Mouse (Mus musculus) lung, adult 2 months (tissue): ENCODE measurements around the gene Golga7b. TPM values are rescaled to one million over a fixed set of nuclear protein-coding genes. Genes with fewer than 3 reads are reported as not detected.

Experiments used
- DNase-seq: peaks from one replicate; pipeline ENCODE4 v3.0.0; 2022
- H3K4me1 ChIP-seq: fragments of 200-500 bp; 2 replicates; pipeline ENCODE4 v1.6.1; 2011; ENCODE audit warnings: low read length; ENCODE audit not compliant: control insufficient read depth, insufficient read depth
- H3K4me3 ChIP-seq: fragments of 200-500 bp; replicated peaks from 2 replicates; pipeline ENCODE3; 2011; ENCODE audit warnings: low read depth, mild to moderate bottlenecking, control low read depth, low read length; ENCODE audit errors: extremely low read depth
- CTCF ChIP-seq: fragments of 200-500 bp; IDR thresholded peaks from 2 replicates; pipeline ENCODE4 v1.5.1; 2011; ENCODE audit warnings: mild to moderate bottlenecking, low read length, control low read depth; ENCODE audit not compliant: insufficient read depth
- POLR2A ChIP-seq: fragments of 200-500 bp; IDR thresholded peaks from 2 replicates; pipeline ENCODE4 v1.6.1; 2011; ENCODE audit warnings: low read depth, mild to moderate bottlenecking, control low read depth, low read length, borderline replicate concordance; ENCODE audit errors: extremely low read depth
- WGBS: fragments of 180-500 bp; shearing (Covaris S2); methylation state at CpG from one replicate; pipeline ENCODE4 v1.1.7; 2018; 5-methylcytosine and 5-hydroxymethylcytosine counted together
- polyA plus RNA-seq: library from polyadenylated mRNA; depleted of rRNA; stranded (reverse); fragments of >200 nt; gene quantifications from 2 replicates; pipeline ENCODE4 v1.2.3, GENCODE M21; 2012

Golga7b gene
- polyA plus RNA-seq, 1 experiment: 0.30 TPM

GRCm38 (mm10) chr19:42246626-42247025, 748 bp upstream of the Golga7b start:
- TF ChIP-seq CTCF: no peak
- TF ChIP-seq POLR2A: no peak
- 50% methylated on average over 5 of the region's 5 CpGs for WGBS
- Histone ChIP-seq H3K4me3 (no peak overlapping the region), H3K4me1 (no peaks in the 10 kb centered on the region)
- no peak for DNase-seq

DNA sequence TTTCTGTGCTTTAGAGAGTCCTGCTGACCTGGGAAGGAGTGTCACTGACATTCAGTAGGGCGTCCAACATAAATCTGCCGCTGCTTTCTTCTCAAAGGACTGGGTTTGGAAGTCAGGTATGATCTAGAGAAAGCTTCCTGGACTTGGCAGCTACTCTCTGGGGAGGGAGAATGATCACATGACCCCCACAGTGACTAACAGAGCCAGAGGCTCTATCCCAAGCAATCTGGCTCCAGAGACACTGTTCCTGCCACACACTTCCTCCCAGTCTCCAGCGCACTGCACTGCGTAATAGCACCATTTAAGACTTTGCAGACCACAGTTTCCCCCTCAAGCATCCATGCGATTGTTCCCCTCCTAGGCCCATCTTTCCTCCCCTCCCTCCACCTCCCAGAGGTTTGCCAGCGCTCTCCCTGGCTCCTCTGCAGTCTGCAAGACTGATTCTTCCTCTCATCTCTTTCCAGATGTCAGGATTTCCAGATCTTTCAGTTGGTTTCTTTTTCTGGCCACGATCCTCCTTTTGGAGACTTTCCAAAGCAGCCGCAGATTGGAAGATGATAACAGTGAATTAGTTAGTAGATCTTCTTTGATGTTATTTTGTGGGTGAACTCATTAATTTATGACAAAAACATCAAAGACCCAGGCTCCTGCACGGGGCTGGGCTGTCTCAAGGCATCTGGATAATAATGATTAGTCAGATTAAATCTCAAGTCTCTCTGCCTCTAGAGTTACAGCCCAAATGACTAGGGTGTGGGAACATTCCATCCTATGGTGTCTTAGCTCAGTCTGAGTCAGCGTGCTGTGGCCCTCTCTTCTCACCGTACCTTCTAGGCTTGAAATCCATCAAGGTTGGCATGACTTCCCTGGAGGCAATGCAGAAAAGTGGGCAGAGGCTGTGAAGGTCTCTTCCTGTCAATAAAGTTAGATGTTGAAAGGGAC, 2.9 kb downstream of the Golga7b start:
- DNase-seq: no peak
- WGBS: 61% methylated on average over 11 of the region's 11 CpGs
- TF ChIP-seq POLR2A (no peak), CTCF (no peak)
- no peak overlapping the region for H3K4me3 ChIP-seq
- H3K4me1 ChIP-seq: no peaks in the 10 kb centered on the region

DNA sequence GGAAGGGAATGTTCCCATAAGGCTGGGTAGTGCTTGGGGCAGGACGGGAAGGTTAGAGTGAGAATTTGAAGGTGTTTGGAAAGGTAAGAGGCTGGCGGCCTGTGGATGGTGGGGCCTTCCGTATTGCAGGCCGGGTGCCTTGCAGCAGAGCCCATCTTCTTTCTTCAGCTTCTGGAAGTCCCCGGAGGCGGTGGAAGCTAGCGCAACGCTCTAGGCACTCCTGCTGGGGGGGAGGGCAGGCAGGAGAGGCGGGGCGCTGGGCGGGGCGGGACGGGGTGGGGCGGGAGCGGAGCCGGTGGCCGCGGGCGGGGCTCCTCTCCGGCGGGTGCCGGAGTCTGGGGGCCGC, 8.0 kb downstream of the Golga7b start:
- H3K4me3 ChIP-seq: no peak overlapping the region
- TF ChIP-seq POLR2A (no peak), CTCF (no peak)
- WGBS: 2% methylated on average over 8 of the region's 23 CpGs
- DNase-seq: no peak
- no peaks in the 10 kb centered on the region for H3K4me1 ChIP-seq

- WGBS: 3% methylated on average over 37 of the region's 42 CpGs
- Histone ChIP-seq H3K4me1 (no peaks in the 10 kb centered on the region), H3K4me3 (no peak overlapping the region)
- DNase-seq: peak; percentile 33
- no peak for TF ChIP-seq CTCF
- TF ChIP-seq POLR2A: no peak
These were observed 8.6 kb downstream of the Golga7b start for GRCm38 (mm10) chr19:42255784-42256610.

- no peaks in the 10 kb centered on the region for H3K4me1 ChIP-seq
- no peak overlapping the region for H3K4me3 ChIP-seq
- no peak for DNase-seq
- TF ChIP-seq CTCF (no peak), POLR2A (no peak)
- WGBS: 78% methylated on average over 12 of the region's 12 CpGs
These were observed 9.4 kb downstream of the Golga7b start for GRCm38 (mm10) chr19:42256611-42257240.

DNA sequence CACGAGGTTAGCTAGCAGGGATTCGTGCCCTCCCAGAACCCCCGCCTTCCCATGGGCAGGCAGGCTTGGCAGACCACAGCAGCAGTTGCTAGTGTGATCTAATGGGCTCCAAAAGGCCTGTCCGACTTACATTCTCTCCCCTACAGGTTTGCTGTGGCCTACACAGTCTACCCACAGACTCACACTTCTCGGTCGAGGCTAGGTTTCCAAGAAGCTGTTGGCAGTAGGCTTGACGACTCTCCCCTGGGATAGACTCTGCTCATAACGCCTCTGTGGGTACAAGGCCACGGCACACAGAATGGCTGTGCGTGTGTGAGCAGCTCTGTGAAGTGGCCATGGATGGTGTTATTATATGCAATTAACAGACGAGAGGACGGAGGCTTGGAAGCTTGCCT, 9.9 kb downstream of the Golga7b start:
- H3K4me3 ChIP-seq: no peak overlapping the region
- TF ChIP-seq POLR2A: no peak
- no peak for TF ChIP-seq CTCF
- 85% methylated on average over 12 of the region's 12 CpGs for WGBS
- no peaks in the 10 kb centered on the region for H3K4me1 ChIP-seq
- DNase-seq: no peak

- TF ChIP-seq POLR2A (no peak), CTCF (no peak)
- Histone ChIP-seq H3K4me1 (no peaks in the 10 kb centered on the region), H3K4me3 (no peak overlapping the region)
- WGBS: 49% methylated on average over 3 of the region's 3 CpGs
- no peak for DNase-seq
These were observed 10.7 kb downstream of the Golga7b start for GRCm38 (mm10) chr19:42258031-42258430.

DNA sequence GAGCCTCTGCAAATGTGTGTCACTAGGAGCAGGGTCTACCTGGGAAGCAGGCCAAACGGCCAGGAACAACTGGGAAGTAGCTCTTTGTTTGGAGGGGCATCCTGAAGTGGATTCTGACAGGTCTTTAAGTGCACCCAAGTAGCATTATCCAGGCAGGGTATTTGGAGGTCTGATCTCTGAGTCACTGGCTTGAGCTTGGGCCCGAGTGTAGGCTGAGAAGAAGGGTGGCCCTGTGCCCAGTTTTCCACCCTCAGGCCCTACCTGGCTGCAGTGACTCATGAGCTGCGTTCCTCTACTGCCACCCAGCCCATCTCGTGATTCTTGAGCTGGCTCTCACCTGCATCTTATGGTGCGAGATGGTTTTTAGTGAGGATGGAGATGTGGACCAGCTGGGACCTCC, 11.2 kb downstream of the Golga7b start:
- H3K4me1 ChIP-seq: no peaks in the 10 kb centered on the region
- 52% methylated on average over 5 of the region's 5 CpGs for WGBS
- H3K4me3 ChIP-seq: no peak overlapping the region
- DNase-seq: no peak
- no peak for TF ChIP-seq POLR2A
- no peak for TF ChIP-seq CTCF

DNA sequence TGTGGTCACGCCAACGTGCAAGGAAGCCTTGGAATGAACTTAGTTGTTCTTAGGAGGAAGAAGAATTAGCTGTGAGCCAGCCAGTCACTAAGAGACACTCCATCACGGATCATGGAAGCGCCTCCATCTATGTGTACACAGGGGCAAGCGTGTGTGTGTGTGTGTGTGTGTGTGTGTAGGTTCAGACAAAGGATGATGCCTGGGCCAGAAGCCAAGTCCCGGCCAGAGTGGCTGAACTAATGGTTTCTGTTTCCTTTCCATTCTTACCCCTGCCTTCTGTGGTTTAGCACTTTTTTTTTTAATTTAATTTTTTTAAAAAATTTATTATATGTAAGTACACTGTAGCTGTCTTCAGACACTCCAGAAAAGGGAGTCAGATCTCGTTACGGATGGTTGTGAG, 13.1 kb downstream of the Golga7b start:
- no peaks in the 10 kb centered on the region for H3K4me1 ChIP-seq
- no peak for DNase-seq
- no peak for TF ChIP-seq POLR2A
- no peak for TF ChIP-seq CTCF
- no peak overlapping the region for H3K4me3 ChIP-seq
- 52% methylated on average over 8 of the region's 8 CpGs for WGBS
